Mouse (Mus musculus): ENCODE results near the gene Olfr1205.

GRCm38 (mm10) chr2:88862931-88863330 lies 33.4 kb downstream of the Olfr1205 start, which contains the start of gene Olfr1206:
- TF ChIP-seq CTCF (IDR thresholded peaks at IDR 0.05; ENCODE audit: low read depth, low read length) (no peak), POLR2A (IDR thresholded peaks at IDR 0.05; ENCODE audit: borderline replicate concordance, low read depth, low read length) (no peak)

Measured in bone marrow macrophage, adult 2 months (primary cell).